Mouse (Mus musculus) myocyte (in vitro differentiated cells): ENCODE results near the gene Jdp2.

ENCODE experiments used
- E2F4 ChIP-seq: IDR thresholded peaks from one replicate; pipeline ENCODE4 v1.6.1; 2011; ENCODE audit warnings: mild to moderate bottlenecking, control low read depth, moderate library complexity; ENCODE audit not compliant: insufficient read depth
- MAX ChIP-seq: IDR thresholded peaks from one replicate; pipeline ENCODE4 v1.6.1; 2011; ENCODE audit warnings: low read depth, mild to moderate bottlenecking, control low read depth
- POLR2A ChIP-seq: IDR thresholded peaks from one replicate; pipeline ENCODE4 v1.6.1; 2011; ENCODE audit warnings: low read depth, mild to moderate bottlenecking, control low read depth, moderate library complexity; ENCODE audit not compliant: insufficient read length
- POLR2AphosphoS2 ChIP-seq: IDR thresholded peaks from one replicate; pipeline ENCODE4 v1.6.1; 2011; ENCODE audit warnings: low read depth, control low read depth; ENCODE audit not compliant: insufficient read length
- REST ChIP-seq: IDR thresholded peaks from one replicate; pipeline ENCODE4 v1.6.1; 2011; ENCODE audit warnings: mild to moderate bottlenecking, control low read depth, moderate library complexity; ENCODE audit not compliant: insufficient read depth, insufficient read length
- SRF ChIP-seq: IDR thresholded peaks from one replicate; pipeline ENCODE4 v1.6.1; 2011; ENCODE audit warnings: low read depth; ENCODE audit not compliant: control insufficient read depth, insufficient read length
- TCF12 ChIP-seq: IDR thresholded peaks from one replicate; pipeline ENCODE4 v1.6.1; 2011; ENCODE audit warnings: mild to moderate bottlenecking, control low read depth; ENCODE audit not compliant: poor library complexity, insufficient read depth, severe bottlenecking
- USF1 ChIP-seq: IDR thresholded peaks from one replicate; pipeline ENCODE4 v1.6.1; 2011; ENCODE audit warnings: low read depth, mild to moderate bottlenecking, control low read depth, moderate library complexity

- no peak for TF ChIP-seq TCF12
- TF ChIP-seq POLR2A = no peak
- no peak for TF ChIP-seq SRF
- TF ChIP-seq REST = no peak
- TF ChIP-seq POLR2AphosphoS2 = no peak
- no peak for TF ChIP-seq E2F4
- no peak for TF ChIP-seq USF1
- no peak for TF ChIP-seq MAX
These were observed 788 bp downstream of the Jdp2 start for GRCm38 (mm10) chr12:85599478-85600152.
